18 mouse cellular contexts compared by ENCODE assay signal in genomic region chr2:60756218-60756617, GRCm38 (mm10). TPM values are rescaled to one million over a fixed set of nuclear protein-coding genes. Genes with fewer than 3 reads are reported as not detected.
"Had no signal": no experiment of that assay in that cellular context is flagged by ENCODE, and none has a peak within 500 bp of the region (broad histone marks: within the 10 kb centered on the region; RNA-seq: fewer than 3 reads in every experiment).

No protein-coding gene starts in this region.

- H3K4me3 ChIP-seq: liver, embryonic 15.5 days; midbrain, embryonic 13.5 days; neural tube, embryonic 13.5 days; stomach, embryonic 15.5 days had no signal

- DNase-seq: kidney, adult 9 months; kidney, postnatal 36 days; layer of hippocampus, adult 9-11 months; layer of hippocampus, postnatal 36 days; lung, adult 2 months; lung, postnatal 36 days; right cerebral cortex, postnatal 14 days; thymus, postnatal 4 days had no signal

- H3K27me3 ChIP-seq: liver, embryonic 15.5 days; midbrain, embryonic 13.5 days; neural tube, embryonic 13.5 days; stomach, embryonic 15.5 days had no signal

- H3K4me1 ChIP-seq: liver, embryonic 15.5 days; midbrain, embryonic 13.5 days; neural tube, embryonic 13.5 days; stomach, embryonic 15.5 days had no signal

- H3K9ac ChIP-seq: liver, embryonic 15.5 days; midbrain, embryonic 13.5 days; neural tube, embryonic 13.5 days; stomach, embryonic 15.5 days had no signal

- H3K9me3 ChIP-seq: liver, embryonic 15.5 days; midbrain, embryonic 13.5 days; neural tube, embryonic 13.5 days; stomach, embryonic 15.5 days had no signal

- ATAC-seq: lung, postnatal 0 days; midbrain, embryonic 13.5 days had no signal

- H3K4me2 ChIP-seq: liver, embryonic 11.5 days; liver, embryonic 15.5 days; midbrain, embryonic 13.5 days; neural tube, embryonic 13.5 days; stomach, embryonic 15.5 days had no signal

- H3K27ac ChIP-seq: kidney, postnatal 0 days; liver, embryonic 15.5 days; midbrain, embryonic 13.5 days; neural tube, embryonic 13.5 days; stomach, embryonic 15.5 days had no signal

RNA-seq across cellular contexts. Expression of gene Itgb6, which starts 33.8 kb away (rescaled TPM):
- total RNA-seq: monocyte, adult 5-6 weeks had no signal
- polyA plus RNA-seq: midbrain, embryonic 13.5 days; spleen, adult 2 months; testis, adult 2 months had no signal
